Mouse (Mus musculus) urinary bladder, postnatal 14 days (tissue): ENCODE data around the gene Svop.

Experiments used
- DNase-seq: peaks from one replicate; pipeline ENCODE4 v3.0.0; 2021; ENCODE audit warnings: low spot score

Svop gene

GRCm38 (mm10) chr5:114102807-114103206 lies 11.4 kb upstream of the Svop start:
- no peak for DNase-seq

GRCm38 (mm10) chr5:114101873-114102272 lies 10.5 kb upstream of the Svop start:
- DNase-seq: no peak

GRCm38 (mm10) chr5:114100390-114101099 lies 9.2 kb upstream of the Svop start:
- no peak for DNase-seq

- peak; percentile 88 for DNase-seq
Measured at GRCm38 (mm10) chr5:114099709-114100389, 8.5 kb upstream of the Svop start.

- DNase-seq: no peak
Measured at GRCm38 (mm10) chr5:114090421-114091013, 853 bp downstream of the Svop start.

GRCm38 (mm10) chr5:114087875-114088480 lies 3.4 kb downstream of the Svop start:
- no peak for DNase-seq

- no peak for DNase-seq
Measured at GRCm38 (mm10) chr5:114085501-114085900, 5.9 kb downstream of the Svop start.

GRCm38 (mm10) chr5:114077009-114077408 lies 14.4 kb downstream of the Svop start:
- no peak for DNase-seq

- no peak for DNase-seq
Measured at GRCm38 (mm10) chr5:114072262-114072661, 19.1 kb downstream of the Svop start.

- no peak for DNase-seq
Measured at GRCm38 (mm10) chr5:114070858-114071257, 20.5 kb downstream of the Svop start.

- no peak for DNase-seq
Measured at GRCm38 (mm10) chr5:114067982-114068381, 23.4 kb downstream of the Svop start.

- DNase-seq: no peak
Measured at GRCm38 (mm10) chr5:114067543-114067942, 23.8 kb downstream of the Svop start.

- no peak for DNase-seq
Measured at GRCm38 (mm10) chr5:114066601-114067000, 24.8 kb downstream of the Svop start.

GRCm38 (mm10) chr5:114065161-114065560 lies 26.2 kb downstream of the Svop start, which contains the start of gene Usp30:
Gene Usp30 (plus strand): TSS chr5:114065461.
- no peak for DNase-seq

GRCm38 (mm10) chr5:114063958-114064357 lies 27.4 kb downstream of the Svop start:
- no peak for DNase-seq

- no peak for DNase-seq
Measured at GRCm38 (mm10) chr5:114061675-114062074, 29.7 kb downstream of the Svop start.

GRCm38 (mm10) chr5:114057129-114057731 lies 34.1 kb downstream of the Svop start:
- no peak for DNase-seq

GRCm38 (mm10) chr5:114052246-114052761 lies 39.1 kb downstream of the Svop start:
- peak; percentile 54 for DNase-seq

GRCm38 (mm10) chr5:114048731-114049308 lies 42.5 kb downstream of the Svop start:
- DNase-seq: no peak

GRCm38 (mm10) chr5:114047182-114047581 lies 44.2 kb downstream of the Svop start:
- no peak for DNase-seq

GRCm38 (mm10) chr5:114046604-114047003 lies 44.8 kb downstream of the Svop start:
- DNase-seq: no peak

GRCm38 (mm10) chr5:114046151-114046550 lies 45.2 kb downstream of the Svop start:
- no peak for DNase-seq
